Mouse (Mus musculus) ES-Bruce4 (cell line): ENCODE data around the gene Hnrnpul1. TPM values are rescaled to one million over a fixed set of nuclear protein-coding genes. Genes with fewer than 3 reads are reported as not detected.

ENCODE experiments used
- H3K27ac ChIP-seq: 2 replicates; pipeline ENCODE4 v1.5.1; 2012; ENCODE audit warnings: low read length, inconsistent platforms; ENCODE audit not compliant: insufficient read depth
- H3K27me3 ChIP-seq: 2 replicates; pipeline ENCODE4 v1.6.1; 2012; ENCODE audit warnings: mild to moderate bottlenecking, low read length, inconsistent platforms; ENCODE audit not compliant: control insufficient read depth, poor library complexity, insufficient read depth, severe bottlenecking
- H3K36me3 ChIP-seq: 2 replicates; pipeline ENCODE4 v1.6.1; 2012; ENCODE audit warnings: inconsistent platforms, mild to moderate bottlenecking, low read length, moderate library complexity; ENCODE audit not compliant: control insufficient read depth, poor library complexity, insufficient read depth, severe bottlenecking
- H3K4me1 ChIP-seq: one replicate; pipeline ENCODE4 v1.8.1; 2011; ENCODE audit warnings: low read length; ENCODE audit not compliant: control insufficient read depth, insufficient read depth
- H3K4me3 ChIP-seq: 2 replicates; pipeline ENCODE4 v1.5.1; 2011; ENCODE audit warnings: low read depth, mild to moderate bottlenecking, low read length
- H3K9ac ChIP-seq: 2 replicates; pipeline ENCODE4 v1.6.1; 2012; ENCODE audit warnings: low read depth, mild to moderate bottlenecking, inconsistent platforms; ENCODE audit not compliant: poor library complexity, severe bottlenecking
- H3K9me3 ChIP-seq: replicated peaks from 2 replicates; pipeline ENCODE4 v1.6.1; 2012; ENCODE audit warnings: mild to moderate bottlenecking, low read length, inconsistent platforms; ENCODE audit not compliant: control insufficient read depth, poor library complexity, insufficient read depth, severe bottlenecking
- CTCF ChIP-seq: IDR thresholded peaks from one replicate; pipeline ENCODE4 v1.8.1; 2011; ENCODE audit warnings: low read depth, low read length
- EP300 ChIP-seq: IDR thresholded peaks from 2 replicates; pipeline ENCODE4 v1.6.1; 2011; ENCODE audit warnings: low read depth, low read length; ENCODE audit not compliant: insufficient read depth
- POLR2A ChIP-seq: IDR thresholded peaks from one replicate; pipeline ENCODE4 v1.8.1; 2011; ENCODE audit warnings: low read length; ENCODE audit not compliant: insufficient read depth
- polyA plus RNA-seq: library from polyadenylated mRNA; stranded (reverse); fragments of >200 nt; gene quantifications from 2 replicates; pipeline ENCODE4 v1.2.4, GENCODE M21; 2011; ENCODE audit warnings: low read depth; ENCODE audit not compliant: missing spikeins, insufficient read depth, insufficient read length

Gene Hnrnpul1
- polyA plus RNA-seq, 1 experiment, result 155 TPM

- H3K27me3 ChIP-seq, result no peaks in the 10 kb centered on the region
- no peaks in the 10 kb centered on the region for H3K36me3 ChIP-seq
- H3K4me3 ChIP-seq, result peak within 1 kb of the TSS; percentile 68
- H3K27ac ChIP-seq, result peak within 1 kb of the TSS; percentile 31
- H3K9me3 ChIP-seq, result no peaks in the 10 kb centered on the region
- TF ChIP-seq EP300 (no peak), POLR2A (peak; percentile 57)
- peaks cover 5% of the 10 kb centered on the region for H3K4me1 ChIP-seq
- peak within 1 kb of the TSS; percentile 61 for H3K9ac ChIP-seq
Observed at GRCm38 (mm10) chr7:25680514-25681258, 73.9 kb downstream of the Hnrnpul1 start, which contains the start of gene B9d2. Gene B9d2 (plus strand): TSS chr7:25680780.

GRCm38 (mm10) chr7:25679971-25680370, 74.6 kb downstream of the Hnrnpul1 start:
- TF ChIP-seq EP300 (no peak), CTCF (peak; percentile 58)
- no peak overlapping the region for H3K4me3 ChIP-seq
- peak overlapping the region; percentile 61; the same call in 1 of the 2 replicates for H3K9ac ChIP-seq
- no peaks in the 10 kb centered on the region for H3K36me3 ChIP-seq
- no peak overlapping the region for H3K27ac ChIP-seq
- no peaks in the 10 kb centered on the region for H3K9me3 ChIP-seq
- H3K27me3 ChIP-seq, result no peaks in the 10 kb centered on the region
- H3K4me1 ChIP-seq, result peaks cover 7% of the 10 kb centered on the region

GRCm38 (mm10) chr7:25677013-25677412, 77.5 kb downstream of the Hnrnpul1 start:
- H3K4me1 ChIP-seq, result peaks cover 2% of the 10 kb centered on the region
- H3K9me3 ChIP-seq, result no peaks in the 10 kb centered on the region
- no peaks in the 10 kb centered on the region; the same call in 1 of the 2 replicates for H3K27me3 ChIP-seq
- H3K9ac ChIP-seq, result no peak overlapping the region
- TF ChIP-seq POLR2A (no peak), EP300 (no peak), CTCF (no peak)
- no peak overlapping the region for H3K4me3 ChIP-seq
- no peak overlapping the region for H3K27ac ChIP-seq
- H3K36me3 ChIP-seq, result no peaks in the 10 kb centered on the region

GRCm38 (mm10) chr7:25676085-25676781, 78.3 kb downstream of the Hnrnpul1 start:
- Histone ChIP-seq H3K9ac (no peak overlapping the region), H3K4me3 (no peak overlapping the region), H3K9me3 (no peaks in the 10 kb centered on the region), H3K27ac (no peak overlapping the region), H3K27me3 (no peaks in the 10 kb centered on the region; the same call in 1 of the 2 replicates), H3K36me3 (no peaks in the 10 kb centered on the region), H3K4me1 (peaks cover 3% of the 10 kb centered on the region)
- TF ChIP-seq CTCF (no peak), EP300 (no peak)

- Histone ChIP-seq H3K27ac (no peak overlapping the region), H3K36me3 (peaks cover 4% of the 10 kb centered on the region; the same call in 1 of the 2 replicates), H3K4me1 (peaks cover 4% of the 10 kb centered on the region), H3K9ac (peak overlapping the region; percentile 60; the same call in 1 of the 2 replicates), H3K4me3 (no peak overlapping the region), H3K9me3 (no peaks in the 10 kb centered on the region), H3K27me3 (no peaks in the 10 kb centered on the region; the same call in 1 of the 2 replicates)
- TF ChIP-seq EP300 (no peak), CTCF (no peak), POLR2A (no peak)
Observed at GRCm38 (mm10) chr7:25675405-25675804, 79.2 kb downstream of the Hnrnpul1 start.
